Mouse (Mus musculus): ENCODE results near the gene Gm10382.

DNA sequence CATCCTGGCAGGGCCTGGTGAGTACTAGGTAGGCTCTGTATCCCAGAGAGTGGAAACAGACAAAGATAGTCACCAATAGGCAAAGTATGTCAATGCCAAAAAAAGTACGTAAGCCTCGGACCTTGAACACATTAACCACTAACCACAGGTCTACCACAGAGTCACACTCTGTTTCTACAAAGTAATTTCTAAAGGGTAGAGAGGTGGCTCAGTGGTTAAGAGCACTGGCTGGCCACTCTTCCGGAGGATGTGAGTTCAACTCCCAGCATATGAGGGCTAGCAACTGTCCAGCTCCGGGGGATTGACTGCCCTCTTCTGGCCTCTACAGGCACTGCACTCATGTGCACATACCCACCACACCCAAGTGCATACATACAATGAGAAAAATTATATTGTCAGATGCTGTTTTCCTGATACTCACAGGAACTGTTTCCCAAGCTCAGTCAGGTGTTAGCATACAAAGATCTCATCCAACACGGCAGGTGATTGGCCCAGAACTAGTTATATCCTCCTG lies 36.3 kb upstream of the Gm10382 start:
- TF ChIP-seq CTCF (IDR thresholded peaks at IDR 0.05; ENCODE audit: low read depth, low read length) (peak; percentile 47), EP300 (IDR thresholded peaks at IDR 0.05; ENCODE audit: insufficient read depth, low read depth, low read length) (no peak)
